Mouse (Mus musculus) stomach, postnatal 0 days (tissue): ENCODE data around the gene Ctnna3.

Experiments used
- CTCF ChIP-seq: IDR thresholded peaks from 2 replicates; pipeline ENCODE4 v1.5.1; 2016; ENCODE audit warnings: antibody characterized with exemption, low read depth, mild to moderate bottlenecking, moderate library complexity
- EP300 ChIP-seq: optimal IDR thresholded peaks from 2 replicates; pipeline ENCODE3; 2016; ENCODE audit warnings: antibody characterized with exemption

DNA sequence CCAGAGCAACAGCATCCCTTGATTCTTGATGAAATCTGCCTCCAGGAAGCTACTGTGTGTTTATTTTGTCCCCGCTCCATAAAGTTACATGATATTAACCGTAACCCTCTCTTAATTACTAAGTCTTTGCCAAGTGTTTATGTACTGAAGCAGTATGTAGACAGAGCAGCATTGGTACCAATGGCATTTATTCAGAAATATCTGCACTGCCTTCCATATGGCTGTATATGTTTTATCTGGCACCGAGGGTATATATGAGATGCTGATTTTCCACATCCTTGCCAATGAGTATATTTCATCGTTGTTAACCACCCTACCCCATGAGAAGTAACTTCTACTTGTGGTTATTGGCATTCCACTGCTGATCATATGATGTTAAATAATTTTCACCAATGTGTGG lies 947.9 kb downstream of the Ctnna3 start:
- TF ChIP-seq CTCF (no peak), EP300 (no peak)
